Mouse (Mus musculus): ENCODE data around the gene Ino80b. TPM values are rescaled to one million over a fixed set of nuclear protein-coding genes. Genes with fewer than 3 reads are reported as not detected.

Gene Ino80b
- polyA plus RNA-seq, 1 experiment = 43.4 TPM

GRCm38 (mm10) chr6:83124851-83125312 lies 349 bp downstream of the Ino80b start:
- TF ChIP-seq CTCF (IDR thresholded peaks at IDR 0.05; ENCODE audit: borderline replicate concordance, extremely low read depth, insufficient read depth, insufficient read length) (no peak), POLR2A (IDR thresholded peaks at IDR 0.05; ENCODE audit: borderline replicate concordance, extremely low read depth, insufficient read depth, insufficient read length, poor library complexity, severe bottlenecking) (peak; percentile 35; the same call in 1 of the 2 replicates)

GRCm38 (mm10) chr6:83122961-83123360 lies 2.3 kb downstream of the Ino80b start:
- no peak for TF ChIP-seq CTCF (IDR thresholded peaks at IDR 0.05; ENCODE audit: borderline replicate concordance, extremely low read depth, insufficient read depth, insufficient read length)
- no peak for TF ChIP-seq POLR2A (IDR thresholded peaks at IDR 0.05; ENCODE audit: borderline replicate concordance, extremely low read depth, insufficient read depth, insufficient read length, poor library complexity, severe bottlenecking)
- no peak for DNase-seq (ENCODE audit: low read depth)

More at GRCm38 (mm10) chr6:83124851-83125312, 349 bp downstream of the Ino80b start:
- DNase-seq (ENCODE audit: low read depth) = peak; percentile 98

- DNase-seq (ENCODE audit: low read depth) = peak; percentile 68
- TF ChIP-seq CTCF (IDR thresholded peaks at IDR 0.05; ENCODE audit: borderline replicate concordance, extremely low read depth, insufficient read depth, insufficient read length) (no peak), POLR2A (IDR thresholded peaks at IDR 0.05; ENCODE audit: borderline replicate concordance, extremely low read depth, insufficient read depth, insufficient read length, poor library complexity, severe bottlenecking) (no peak)
Observed at GRCm38 (mm10) chr6:83121863-83122710, 3.1 kb downstream of the Ino80b start.

- TF ChIP-seq POLR2A (IDR thresholded peaks at IDR 0.05; ENCODE audit: borderline replicate concordance, extremely low read depth, insufficient read depth, insufficient read length, poor library complexity, severe bottlenecking) (peak; percentile 92), CTCF (IDR thresholded peaks at IDR 0.05; ENCODE audit: borderline replicate concordance, extremely low read depth, insufficient read depth, insufficient read length) (0 out of 2 replicates have a peak, but pooled peaks have one; percentile 1)
- DNase-seq (ENCODE audit: low read depth) = peak; percentile 100
Observed at GRCm38 (mm10) chr6:83120930-83121862, 4.0 kb downstream of the Ino80b start, which contains the start of gene Wbp1. TSS of gene Wbp1 (minus strand) at chr6:83121559.

- no peak for DNase-seq (ENCODE audit: low read depth)
- TF ChIP-seq POLR2A (IDR thresholded peaks at IDR 0.05; ENCODE audit: borderline replicate concordance, extremely low read depth, insufficient read depth, insufficient read length, poor library complexity, severe bottlenecking) (no peak), CTCF (IDR thresholded peaks at IDR 0.05; ENCODE audit: borderline replicate concordance, extremely low read depth, insufficient read depth, insufficient read length) (no peak)
Observed at GRCm38 (mm10) chr6:83119734-83120051, 5.5 kb downstream of the Ino80b start.

GRCm38 (mm10) chr6:83118825-83119733 lies 6.2 kb downstream of the Ino80b start:
- DNase-seq (ENCODE audit: low read depth) = no peak
- TF ChIP-seq CTCF (IDR thresholded peaks at IDR 0.05; ENCODE audit: borderline replicate concordance, extremely low read depth, insufficient read depth, insufficient read length) = no peak
- no peak for TF ChIP-seq POLR2A (IDR thresholded peaks at IDR 0.05; ENCODE audit: borderline replicate concordance, extremely low read depth, insufficient read depth, insufficient read length, poor library complexity, severe bottlenecking)

- no peak for TF ChIP-seq CTCF (IDR thresholded peaks at IDR 0.05; ENCODE audit: borderline replicate concordance, extremely low read depth, insufficient read depth, insufficient read length)
- TF ChIP-seq POLR2A (IDR thresholded peaks at IDR 0.05; ENCODE audit: borderline replicate concordance, extremely low read depth, insufficient read depth, insufficient read length, poor library complexity, severe bottlenecking) = no peak
- DNase-seq (ENCODE audit: low read depth) = no peak
Observed at GRCm38 (mm10) chr6:83118369-83118768, 6.9 kb downstream of the Ino80b start.

GRCm38 (mm10) chr6:83117616-83118015 lies 7.6 kb downstream of the Ino80b start:
- no peak for TF ChIP-seq POLR2A (IDR thresholded peaks at IDR 0.05; ENCODE audit: borderline replicate concordance, extremely low read depth, insufficient read depth, insufficient read length, poor library complexity, severe bottlenecking)
- TF ChIP-seq CTCF (IDR thresholded peaks at IDR 0.05; ENCODE audit: borderline replicate concordance, extremely low read depth, insufficient read depth, insufficient read length) = no peak

GRCm38 (mm10) chr6:83117165-83117438 lies 8.1 kb downstream of the Ino80b start:
- DNase-seq (ENCODE audit: low read depth) = no peak
- TF ChIP-seq CTCF (IDR thresholded peaks at IDR 0.05; ENCODE audit: borderline replicate concordance, extremely low read depth, insufficient read depth, insufficient read length) (no peak), POLR2A (IDR thresholded peaks at IDR 0.05; ENCODE audit: borderline replicate concordance, extremely low read depth, insufficient read depth, insufficient read length, poor library complexity, severe bottlenecking) (no peak)

More at GRCm38 (mm10) chr6:83117616-83118015, 7.6 kb downstream of the Ino80b start:
- DNase-seq (ENCODE audit: low read depth) = no peak

- TF ChIP-seq POLR2A (IDR thresholded peaks at IDR 0.05; ENCODE audit: borderline replicate concordance, extremely low read depth, insufficient read depth, insufficient read length, poor library complexity, severe bottlenecking) = no peak
- no peak for TF ChIP-seq CTCF (IDR thresholded peaks at IDR 0.05; ENCODE audit: borderline replicate concordance, extremely low read depth, insufficient read depth, insufficient read length)
- no peak for DNase-seq (ENCODE audit: low read depth)
Observed at GRCm38 (mm10) chr6:83116373-83117164, 8.7 kb downstream of the Ino80b start.

Data from brain, embryonic 14.5 days (tissue).